Mouse (Mus musculus): ENCODE results near the gene St6galnac3. TPM values are rescaled to one million over a fixed set of nuclear protein-coding genes. Genes with fewer than 3 reads are reported as not detected.

St6galnac3 gene
- total RNA-seq, 4 experiments from 2014 or later: 19.2 to 25.5 (median 24.8) TPM

- DNase-seq (ENCODE audit: low spot score in 2 of 2): no peak
These were observed 8.6 kb upstream of the St6galnac3 start for GRCm38 (mm10) chr3:153733364-153734159.

DNA sequence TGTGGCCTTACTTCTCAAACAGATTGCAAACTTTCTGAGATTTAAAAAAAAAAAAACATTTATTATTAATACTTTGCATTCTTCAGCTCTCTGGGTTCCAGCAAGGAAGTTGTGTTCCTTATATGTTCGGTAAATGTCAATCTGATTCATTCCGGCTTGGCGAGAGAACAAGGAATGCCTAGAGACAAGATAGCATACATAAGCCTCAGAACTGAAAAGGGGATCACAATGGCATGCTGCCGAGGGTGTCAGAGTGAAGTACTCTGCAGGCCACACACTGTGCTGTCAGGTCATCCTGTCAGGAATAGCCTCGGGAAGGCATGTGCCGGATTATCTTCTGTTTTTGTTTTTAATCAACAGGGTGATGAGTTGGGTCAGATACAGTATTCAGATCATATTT lies 7.8 kb upstream of the St6galnac3 start:
- DNase-seq (ENCODE audit: low spot score in 2 of 2): no peak

GRCm38 (mm10) chr3:153732035-153732434 lies 7.1 kb upstream of the St6galnac3 start:
- DNase-seq (ENCODE audit: low spot score in 2 of 2): no peak

DNA sequence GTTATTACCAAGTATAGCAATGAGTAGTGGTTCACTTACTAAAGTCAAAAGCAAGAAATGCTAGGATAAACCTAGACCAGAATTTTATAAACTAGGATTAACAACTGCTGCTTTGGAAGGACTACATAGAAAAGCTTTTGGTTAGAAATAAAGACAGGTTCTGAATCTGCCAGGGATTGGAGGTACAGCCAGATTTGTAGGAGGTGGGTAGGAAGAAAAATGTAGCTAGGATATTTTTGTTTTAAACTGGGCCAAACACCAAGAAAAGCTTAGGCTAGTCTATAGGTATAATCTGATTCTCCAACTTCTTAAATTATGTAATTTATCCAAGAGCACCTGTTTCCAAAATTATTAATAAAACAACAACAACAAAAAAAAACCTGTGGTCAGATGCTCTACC lies 3.6 kb upstream of the St6galnac3 start:
- no peak for DNase-seq (ENCODE audit: low spot score in 2 of 2)

GRCm38 (mm10) chr3:153723467-153724079 lies 1.4 kb downstream of the St6galnac3 start:
- DNase-seq (ENCODE audit: low spot score in 2 of 2): no peak

GRCm38 (mm10) chr3:153721525-153721924 lies 3.4 kb downstream of the St6galnac3 start:
- no peak for DNase-seq (ENCODE audit: low spot score in 2 of 2)

GRCm38 (mm10) chr3:153720922-153721321 lies 4.1 kb downstream of the St6galnac3 start:
- DNase-seq (ENCODE audit: low spot score in 2 of 2): no peak

- DNase-seq (ENCODE audit: low spot score in 2 of 2): no peak
These were observed 4.7 kb downstream of the St6galnac3 start for GRCm38 (mm10) chr3:153720296-153720695.

GRCm38 (mm10) chr3:153719256-153719970 lies 5.6 kb downstream of the St6galnac3 start:
- no peak for DNase-seq (ENCODE audit: low spot score in 2 of 2)

GRCm38 (mm10) chr3:153718724-153719123 lies 6.2 kb downstream of the St6galnac3 start:
- no peak for DNase-seq (ENCODE audit: low spot score in 2 of 2)

DNA sequence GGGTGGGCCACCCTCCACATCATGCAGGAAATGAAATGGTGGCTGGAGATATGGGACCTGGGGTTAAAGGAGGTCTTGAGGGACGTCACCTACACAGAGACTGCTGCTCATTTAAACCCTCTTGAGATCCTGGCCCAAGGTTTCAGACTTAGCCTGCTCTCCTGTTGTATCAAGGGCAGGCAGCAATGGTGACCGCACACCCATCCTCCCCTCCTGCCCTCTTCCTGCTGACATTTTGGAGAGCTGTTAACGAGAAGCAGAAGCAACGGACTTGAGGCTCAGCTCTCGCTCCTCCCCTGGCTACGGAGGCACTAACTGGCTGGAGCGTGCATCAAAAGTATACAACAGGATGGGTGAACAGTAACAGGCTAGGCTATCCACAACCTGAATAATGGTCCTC lies 7.2 kb downstream of the St6galnac3 start:
- no peak for DNase-seq (ENCODE audit: low spot score in 2 of 2)

DNA sequence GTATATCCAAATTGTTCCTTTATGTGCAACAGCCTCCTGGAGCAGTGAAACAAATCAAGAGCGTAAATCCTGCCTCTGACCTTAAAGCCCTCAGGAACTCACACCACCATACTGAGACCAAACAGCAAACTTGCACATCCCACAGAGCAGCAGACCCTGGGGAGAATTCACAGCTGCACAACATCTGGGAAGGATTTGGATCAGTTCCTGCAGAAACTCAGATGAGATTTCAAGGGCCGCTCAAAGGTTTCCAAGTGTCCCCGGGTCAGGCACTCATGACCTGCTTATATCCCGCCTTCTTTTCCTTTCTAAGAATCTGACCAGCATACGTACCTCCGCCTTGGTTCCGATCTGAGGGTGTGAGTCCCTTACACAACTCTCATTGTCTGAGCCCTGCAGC lies 9.3 kb downstream of the St6galnac3 start:
- DNase-seq (ENCODE audit: low spot score in 2 of 2): no peak

DNA sequence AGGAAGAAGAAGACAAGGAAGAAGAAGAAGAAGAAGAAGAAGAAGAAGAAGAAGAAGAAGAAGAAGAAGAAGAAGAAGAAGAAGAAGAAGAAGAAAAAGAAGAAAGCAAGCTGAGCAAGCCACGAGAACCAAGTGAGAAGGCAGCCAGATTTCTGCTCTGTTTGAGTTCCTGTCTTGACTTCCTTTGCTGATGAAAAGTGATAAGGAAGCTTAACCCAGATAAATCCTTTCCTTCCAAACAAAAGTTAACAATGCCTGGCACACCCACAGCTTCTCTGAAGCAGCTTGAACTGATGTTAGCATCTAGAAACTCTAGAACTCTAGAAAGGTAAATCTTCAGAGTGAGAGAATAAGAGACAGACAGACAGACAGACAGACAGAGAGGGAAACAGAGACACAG lies 14.4 kb downstream of the St6galnac3 start:
- DNase-seq (ENCODE audit: low spot score in 2 of 2): no peak

GRCm38 (mm10) chr3:153707687-153708086 lies 17.3 kb downstream of the St6galnac3 start:
- DNase-seq (ENCODE audit: low spot score in 2 of 2): no peak

DNA sequence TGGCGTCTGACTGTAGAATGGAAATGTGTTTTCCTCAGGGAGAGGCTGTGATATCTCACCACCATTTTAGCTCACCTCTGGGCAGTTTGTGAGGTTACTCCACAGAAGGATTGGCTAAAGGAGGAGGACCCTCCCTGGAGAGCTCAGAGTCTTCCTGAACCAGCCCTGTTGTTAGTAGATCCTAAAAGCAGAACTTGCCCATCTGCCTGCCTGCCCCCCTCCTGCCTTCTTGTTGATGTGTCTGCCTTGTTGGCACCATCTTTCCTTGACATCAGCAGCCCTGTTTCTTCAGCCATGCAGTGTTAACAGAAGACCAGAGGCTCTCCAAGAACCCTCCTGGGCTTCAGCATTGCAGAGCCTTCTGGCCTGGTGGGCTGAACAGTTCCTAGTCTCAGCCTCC lies 18.1 kb downstream of the St6galnac3 start:
- no peak for DNase-seq (ENCODE audit: low spot score in 2 of 2)

DNA sequence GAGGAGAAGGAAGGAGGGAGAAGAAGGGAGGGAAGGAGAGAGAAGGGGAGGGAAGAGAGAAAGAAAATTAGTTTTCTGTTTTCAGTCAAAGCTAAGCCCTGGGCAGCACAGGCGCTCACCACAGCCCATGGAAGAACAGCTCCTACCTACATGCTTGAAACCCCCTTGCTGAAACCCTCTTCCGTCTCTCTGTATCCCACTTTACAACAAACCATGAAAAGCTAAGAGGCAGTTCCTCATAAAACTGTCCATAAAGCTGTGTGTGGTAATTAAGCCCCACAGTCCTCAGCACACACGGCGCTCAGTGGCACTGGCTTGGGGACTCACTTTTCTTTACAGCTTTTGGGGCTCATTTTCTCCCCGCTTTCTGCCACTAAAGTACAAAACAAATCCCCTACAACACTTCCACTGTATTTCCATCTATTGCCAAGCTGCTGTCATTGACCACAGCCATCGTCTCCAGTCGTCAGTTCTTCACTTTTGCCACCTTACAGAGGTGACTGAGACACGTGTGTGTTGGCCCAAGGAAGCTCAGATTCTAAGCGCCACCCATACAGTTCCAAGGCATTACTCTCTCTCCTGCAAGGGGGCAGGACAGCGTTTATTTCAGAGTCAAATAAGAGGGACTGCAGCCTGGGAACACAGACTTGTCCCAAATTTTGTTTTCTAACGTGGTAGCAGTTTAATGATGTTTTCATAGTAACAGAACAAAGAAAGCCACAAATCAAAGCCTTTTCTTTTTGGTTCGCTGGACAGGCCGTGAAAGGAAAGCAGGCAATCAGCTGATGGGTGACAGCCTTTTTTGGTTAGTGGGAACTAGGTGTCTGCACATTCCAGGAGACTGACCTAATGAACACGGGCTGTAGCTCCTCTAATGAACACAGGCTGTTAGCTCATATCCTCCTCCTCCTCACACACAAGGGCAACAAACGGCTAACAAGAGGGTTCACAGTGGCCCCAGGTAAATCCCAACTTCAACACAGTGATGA lies 22.9 kb downstream of the St6galnac3 start:
- no peak for DNase-seq (ENCODE audit: low spot score in 2 of 2)

GRCm38 (mm10) chr3:153701172-153701571 lies 23.8 kb downstream of the St6galnac3 start:
- no peak for DNase-seq (ENCODE audit: low spot score in 2 of 2)

DNA sequence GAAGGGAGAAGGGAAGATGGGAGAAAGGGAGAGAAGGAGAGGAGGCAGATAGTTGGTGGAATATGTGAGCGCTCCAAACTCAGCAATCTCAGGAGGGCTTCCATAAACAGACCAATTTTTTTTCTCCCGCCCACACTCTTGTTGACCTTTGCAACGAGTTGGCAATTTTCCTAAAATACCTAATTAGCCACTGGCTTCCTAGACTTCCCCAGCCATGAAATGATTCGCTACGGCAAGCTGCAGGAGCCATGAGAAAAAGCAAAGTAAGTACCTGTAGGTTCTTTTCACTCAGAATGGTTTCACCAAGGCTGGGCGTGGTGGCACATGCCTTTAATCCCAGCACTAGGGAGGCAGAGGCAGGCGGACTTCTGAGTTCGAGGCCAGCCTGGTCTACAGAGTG lies 25.9 kb downstream of the St6galnac3 start:
- DNase-seq (ENCODE audit: low spot score in 2 of 2): no peak

DNA sequence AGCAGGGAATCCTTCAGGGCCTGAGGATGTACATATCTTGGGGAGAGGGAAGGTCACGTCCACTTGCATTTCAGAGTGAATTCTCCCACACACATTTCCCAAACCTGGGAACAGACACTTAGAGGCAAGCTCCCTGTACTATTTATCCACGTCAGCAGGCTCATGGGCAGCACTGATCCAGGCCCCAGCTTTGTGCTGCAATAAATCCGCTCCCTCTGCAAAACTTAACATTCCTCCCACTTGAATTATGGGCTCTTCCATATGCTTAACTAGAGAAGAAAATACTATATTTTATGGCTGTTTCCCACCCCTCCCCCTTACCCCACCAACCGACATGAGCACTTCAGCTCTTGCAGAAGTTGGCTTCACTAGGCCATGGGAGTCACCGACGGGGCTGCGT lies 32.0 kb downstream of the St6galnac3 start:
- DNase-seq (ENCODE audit: low spot score in 2 of 2): no peak

GRCm38 (mm10) chr3:153692206-153692813 lies 32.7 kb downstream of the St6galnac3 start:
- DNase-seq (ENCODE audit: low spot score in 2 of 2): no peak

- no peak for DNase-seq (ENCODE audit: low spot score in 2 of 2)
These were observed 33.4 kb downstream of the St6galnac3 start for GRCm38 (mm10) chr3:153691537-153691936.

Data from left cerebral cortex, adult 8-10 months (tissue).